Mouse (Mus musculus) limb, embryonic 11.5 days (tissue): ENCODE measurements around the gene Ephx3. TPM values are rescaled to one million over a fixed set of nuclear protein-coding genes. Genes with fewer than 3 reads are reported as not detected.

Source experiments
- ATAC-seq: fragments of 200-750 bp; cut with Nextera tagmentation; 2 replicates; pipeline ENCODE4 v1.8.0; 2017; ENCODE audit warnings: low read depth; ENCODE audit not compliant: insufficient number of reproducible peaks, low FRiP score, low TSS enrichment
- DNase-seq: peaks from one replicate; pipeline ENCODE4 v3.0.0-alpha.2; 2015; ENCODE audit warnings: low spot score
- H3K27ac ChIP-seq: fragments of 300-500 bp; sonication (generic); replicated peaks from 2 replicates; pipeline ENCODE4 v1.5.1; 2014; ENCODE audit warnings: low read depth, mild to moderate bottlenecking, low read length
- H3K27me3 ChIP-seq: fragments of 300-500 bp; sonication (generic); 2 replicates; pipeline ENCODE4 v1.6.1; 2014; ENCODE audit warnings: mild to moderate bottlenecking, low read length, mixed read lengths; ENCODE audit not compliant: control insufficient read depth, insufficient read depth
- H3K36me3 ChIP-seq: fragments of 300-500 bp; sonication (generic); 2 replicates; pipeline ENCODE4 v1.6.1; 2014; ENCODE audit warnings: mild to moderate bottlenecking, low read length, moderate library complexity, mixed read lengths; ENCODE audit not compliant: control insufficient read depth, insufficient read depth
- H3K4me1 ChIP-seq: fragments of 300-500 bp; sonication (generic); 2 replicates; pipeline ENCODE4 v1.6.1; 2014; ENCODE audit warnings: low read length, mixed read lengths; ENCODE audit not compliant: control insufficient read depth, insufficient read depth
- H3K4me2 ChIP-seq: fragments of 300-500 bp; sonication (generic); 2 replicates; pipeline ENCODE4 v1.6.1; 2014; ENCODE audit warnings: low read depth, mild to moderate bottlenecking, moderate library complexity; ENCODE audit not compliant: severe bottlenecking
- H3K4me3 ChIP-seq: fragments of 300-500 bp; sonication (generic); 2 replicates; pipeline ENCODE4 v1.5.1; 2014; ENCODE audit warnings: low read depth, low read length
- H3K9ac ChIP-seq: fragments of 300-500 bp; sonication (generic); 2 replicates; pipeline ENCODE4 v1.6.1; 2014; ENCODE audit warnings: mild to moderate bottlenecking, low read length
- H3K9me3 ChIP-seq: fragments of 300-500 bp; sonication (generic); 2 replicates; pipeline ENCODE4 v1.6.1; 2016; ENCODE audit warnings: low read length; ENCODE audit not compliant: control insufficient read depth
- WGBS: fragments of 180-500 bp; shearing (Covaris S2); extraction: QIAGEN DNeasy Blood & Tissue Kit; methylation state at CpG from one replicate; pipeline ENCODE4 v1.1.7; 2014; 5-methylcytosine and 5-hydroxymethylcytosine counted together
- polyA plus RNA-seq: library from polyadenylated mRNA; unstranded; fragments of >200 nt; fragmentation: Nextera tagmentation; extraction: Ambion mirVana; gene quantifications from 2 replicates; pipeline ENCODE4 v1.2.1, GENCODE M21; 2014

The Ephx3 gene
- polyA plus RNA-seq, 1 experiment from 2014 or later: not detected

GRCm38 (mm10) chr17:32193010-32193409 is 3.7 kb upstream of the Ephx3 start:
- Histone ChIP-seq H3K9me3 (no peaks in the 10 kb centered on the region), H3K4me3 (no peak overlapping the region), H3K4me1 (peaks cover 2% of the 10 kb centered on the region; the same call in 1 of the 2 replicates), H3K36me3 (peaks cover 23% of the 10 kb centered on the region), H3K27me3 (peaks cover 14% of the 10 kb centered on the region), H3K9ac (no peak overlapping the region), H3K27ac (no peak overlapping the region), H3K4me2 (no peak overlapping the region)
- 86% methylated on average over 5 of the region's 5 CpGs for WGBS
- DNase-seq: no peak
- no peak for ATAC-seq

GRCm38 (mm10) chr17:32189850-32190249 is 501 bp upstream of the Ephx3 start:
- Histone ChIP-seq H3K9me3 (no peaks in the 10 kb centered on the region), H3K4me2 (peak overlapping the region; percentile 82; the same call in 1 of the 2 replicates), H3K27me3 (peaks cover 14% of the 10 kb centered on the region), H3K36me3 (no peaks in the 10 kb centered on the region), H3K4me3 (no peak overlapping the region), H3K4me1 (peaks cover 2% of the 10 kb centered on the region; the same call in 1 of the 2 replicates), H3K9ac (no peak overlapping the region), H3K27ac (no peak overlapping the region)
- no peak for ATAC-seq
- 13% methylated on average over 5 of the region's 5 CpGs for WGBS
- DNase-seq: no peak

- no peak overlapping the region for H3K9ac ChIP-seq
- WGBS: 20% methylated on average over 8 of the region's 8 CpGs
- DNase-seq (no peak), ATAC-seq (no peak)
- no peaks in the 10 kb centered on the region for H3K9me3 ChIP-seq
- H3K27ac ChIP-seq: no peak overlapping the region
- peaks cover 5% of the 10 kb centered on the region; the same call in 1 of the 2 replicates for H3K4me1 ChIP-seq
- no peaks in the 10 kb centered on the region; the same call in 1 of the 2 replicates for H3K27me3 ChIP-seq
- H3K36me3 ChIP-seq: no peaks in the 10 kb centered on the region
- no peak overlapping the region for H3K4me2 ChIP-seq
- H3K4me3 ChIP-seq: no peak overlapping the region
These were observed 6.3 kb downstream of the Ephx3 start for GRCm38 (mm10) chr17:32183017-32183416.

DNA sequence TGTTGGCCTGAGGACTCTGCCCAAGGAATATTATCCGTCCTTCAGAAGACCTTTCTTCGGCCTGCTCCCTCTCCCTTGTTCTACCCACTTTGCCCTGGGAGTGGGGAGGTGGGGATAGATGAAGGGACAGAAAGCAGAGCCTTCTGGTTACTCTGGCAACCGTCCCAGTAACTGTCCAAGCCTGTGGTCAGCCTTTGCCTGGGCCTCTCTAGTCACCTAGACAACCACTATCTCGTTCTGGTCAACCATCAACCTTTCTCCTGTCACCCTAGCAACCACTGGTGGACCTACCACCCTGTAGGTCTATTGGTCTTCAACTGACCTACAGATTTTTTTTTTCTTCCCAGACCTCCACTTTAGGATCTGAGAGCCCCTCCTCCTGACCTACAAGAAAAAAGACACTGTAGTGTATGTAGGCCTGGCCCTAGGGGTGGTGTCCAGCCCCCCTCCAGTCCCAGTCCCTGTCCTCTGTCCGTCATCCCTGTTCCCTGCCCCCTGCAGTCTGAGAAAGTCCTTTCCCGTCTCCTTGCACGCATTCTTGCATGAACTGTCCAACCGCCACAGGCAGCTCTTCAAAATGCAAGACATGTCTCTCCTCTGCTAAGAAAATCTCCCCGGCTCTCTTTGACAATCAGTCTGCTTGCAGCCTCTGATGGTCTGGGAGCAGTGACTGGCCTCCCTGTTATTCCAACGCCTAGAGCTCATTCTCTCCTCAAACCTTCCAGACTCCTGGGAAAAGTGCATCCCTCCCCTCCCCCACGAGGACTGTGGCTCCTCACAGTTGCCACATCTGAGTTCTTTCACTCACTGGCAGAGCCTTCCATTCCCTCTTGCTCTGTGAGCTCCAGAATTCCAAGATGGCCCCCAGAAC is 9.5 kb downstream of the Ephx3 start:
- peaks cover 5% of the 10 kb centered on the region; the same call in 1 of the 2 replicates for H3K4me1 ChIP-seq
- ATAC-seq (no peak), DNase-seq (no peak)
- no peak overlapping the region for H3K9ac ChIP-seq
- H3K9me3 ChIP-seq: no peaks in the 10 kb centered on the region
- H3K27me3 ChIP-seq: no peaks in the 10 kb centered on the region
- no peak overlapping the region for H3K4me3 ChIP-seq
- WGBS: 67% methylated on average over 11 of the region's 11 CpGs
- no peak overlapping the region for H3K4me2 ChIP-seq
- H3K36me3 ChIP-seq: no peaks in the 10 kb centered on the region
- no peak overlapping the region for H3K27ac ChIP-seq

GRCm38 (mm10) chr17:32176919-32177318 is 12.4 kb downstream of the Ephx3 start:
- Histone ChIP-seq H3K36me3 (no peaks in the 10 kb centered on the region), H3K4me2 (no peak overlapping the region), H3K4me1 (no peaks in the 10 kb centered on the region), H3K4me3 (no peak overlapping the region), H3K27me3 (no peaks in the 10 kb centered on the region), H3K27ac (no peak overlapping the region), H3K9ac (no peak overlapping the region), H3K9me3 (no peaks in the 10 kb centered on the region)
- 90% methylated on average over 4 of the region's 4 CpGs for WGBS
- no peak for DNase-seq
- ATAC-seq: no peak

DNA sequence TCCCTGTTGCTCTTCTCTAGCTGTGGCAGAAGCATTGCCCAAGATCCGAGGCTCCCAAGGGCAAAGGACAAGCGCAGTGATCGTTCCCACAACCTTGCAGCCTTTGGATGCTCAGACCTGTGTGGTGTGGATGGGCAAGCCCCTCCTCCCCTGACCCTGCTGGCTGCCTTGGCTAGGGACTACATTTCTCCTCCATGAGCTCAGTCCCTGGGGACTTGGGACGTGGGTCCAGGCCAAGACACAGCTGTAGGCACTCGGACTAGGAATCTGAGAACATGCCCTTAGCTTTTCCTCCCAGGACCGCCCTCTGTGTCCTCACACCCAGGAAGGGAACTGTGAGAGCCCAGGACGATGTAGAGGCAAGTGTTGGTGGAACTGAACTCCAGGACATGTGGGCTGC is 16.2 kb downstream of the Ephx3 start:
- H3K4me1 ChIP-seq: no peaks in the 10 kb centered on the region
- no peaks in the 10 kb centered on the region for H3K27me3 ChIP-seq
- H3K9me3 ChIP-seq: no peaks in the 10 kb centered on the region
- 68% methylated on average over 7 of the region's 7 CpGs for WGBS
- H3K4me3 ChIP-seq: no peak overlapping the region
- H3K36me3 ChIP-seq: no peaks in the 10 kb centered on the region
- H3K9ac ChIP-seq: no peak overlapping the region
- ATAC-seq (no peak), DNase-seq (no peak)
- no peak overlapping the region for H3K27ac ChIP-seq
- H3K4me2 ChIP-seq: no peak overlapping the region

- Histone ChIP-seq H3K27ac (no peak overlapping the region), H3K9me3 (no peaks in the 10 kb centered on the region), H3K36me3 (no peaks in the 10 kb centered on the region), H3K4me2 (no peak overlapping the region), H3K4me1 (no peaks in the 10 kb centered on the region), H3K27me3 (no peaks in the 10 kb centered on the region), H3K4me3 (no peak overlapping the region), H3K9ac (no peak overlapping the region)
- DNase-seq (no peak), ATAC-seq (no peak)
- WGBS: 84% methylated on average over 2 of the region's 2 CpGs
These were observed 16.9 kb downstream of the Ephx3 start for GRCm38 (mm10) chr17:32172485-32172884.

DNA sequence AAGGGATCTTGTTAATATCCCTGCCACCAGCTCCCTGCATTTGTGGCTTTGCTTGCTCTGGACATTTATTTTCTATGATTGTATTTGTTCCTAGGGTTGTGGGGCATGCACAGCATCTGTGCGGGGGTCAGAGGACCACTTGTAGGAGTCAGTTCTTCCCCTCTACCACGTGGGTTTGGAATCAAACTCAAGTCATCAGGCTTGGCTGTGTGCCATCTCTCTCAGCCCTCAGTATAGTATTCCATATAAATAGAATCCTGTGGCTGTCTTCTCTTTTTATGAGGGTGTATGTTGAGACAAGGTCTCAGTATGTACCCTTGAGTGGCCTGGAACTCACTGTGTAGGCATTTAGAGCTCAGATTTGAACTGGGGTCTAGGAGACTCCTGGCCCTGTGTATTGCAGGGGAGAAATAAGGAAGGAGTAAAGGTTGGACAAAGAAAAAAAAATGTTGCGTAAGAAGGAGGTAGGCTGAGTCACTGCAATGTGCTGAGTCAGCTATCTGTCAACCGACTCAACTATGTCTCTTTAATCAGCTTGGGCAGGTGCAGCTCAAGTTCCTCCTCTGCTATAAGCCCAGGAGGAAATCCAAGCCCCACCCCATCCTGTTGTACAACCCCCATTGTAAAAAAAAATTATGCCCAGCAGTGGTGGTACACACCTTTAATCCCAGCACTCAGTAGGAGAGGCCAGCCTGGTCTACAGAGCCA is 19.7 kb downstream of the Ephx3 start:
- Histone ChIP-seq H3K9ac (no peak overlapping the region), H3K9me3 (no peaks in the 10 kb centered on the region), H3K27me3 (no peaks in the 10 kb centered on the region), H3K36me3 (no peaks in the 10 kb centered on the region), H3K4me2 (no peak overlapping the region), H3K4me1 (peaks cover 7% of the 10 kb centered on the region), H3K4me3 (no peak overlapping the region), H3K27ac (no peak overlapping the region)
- no peak for ATAC-seq
- no peak for DNase-seq
- 87% methylated on average over 4 of the region's 4 CpGs for WGBS
